Mouse (Mus musculus) embryonic stem cell, embryonic (primary cell): ENCODE results near the gene Baz1a.

Experiments
- CTCF ChIA-PET, 4 experiments: fragments of 300-600 bp in 2 of 4; fragments of 350-600 bp in 2 of 4; sonication (Branson Sonifier 250); formaldehyde crosslinking; loops; one replicate each; lab custom pipeline; 2022; ENCODE audit warnings: inconsistent platforms in 2 of 4; lab: Charles Lee
- POLR2A ChIA-PET, 4 experiments: fragments of 300-600 bp in 2 of 4; fragments of 350-600 bp in 2 of 4; sonication (Branson Sonifier 250); formaldehyde crosslinking; loops; one replicate each; lab custom pipeline; 2022; ENCODE audit warnings: antibody characterized with exemption in 4 of 4, inconsistent platforms in 1 of 4; lab: Charles Lee

The Baz1a gene

DNA sequence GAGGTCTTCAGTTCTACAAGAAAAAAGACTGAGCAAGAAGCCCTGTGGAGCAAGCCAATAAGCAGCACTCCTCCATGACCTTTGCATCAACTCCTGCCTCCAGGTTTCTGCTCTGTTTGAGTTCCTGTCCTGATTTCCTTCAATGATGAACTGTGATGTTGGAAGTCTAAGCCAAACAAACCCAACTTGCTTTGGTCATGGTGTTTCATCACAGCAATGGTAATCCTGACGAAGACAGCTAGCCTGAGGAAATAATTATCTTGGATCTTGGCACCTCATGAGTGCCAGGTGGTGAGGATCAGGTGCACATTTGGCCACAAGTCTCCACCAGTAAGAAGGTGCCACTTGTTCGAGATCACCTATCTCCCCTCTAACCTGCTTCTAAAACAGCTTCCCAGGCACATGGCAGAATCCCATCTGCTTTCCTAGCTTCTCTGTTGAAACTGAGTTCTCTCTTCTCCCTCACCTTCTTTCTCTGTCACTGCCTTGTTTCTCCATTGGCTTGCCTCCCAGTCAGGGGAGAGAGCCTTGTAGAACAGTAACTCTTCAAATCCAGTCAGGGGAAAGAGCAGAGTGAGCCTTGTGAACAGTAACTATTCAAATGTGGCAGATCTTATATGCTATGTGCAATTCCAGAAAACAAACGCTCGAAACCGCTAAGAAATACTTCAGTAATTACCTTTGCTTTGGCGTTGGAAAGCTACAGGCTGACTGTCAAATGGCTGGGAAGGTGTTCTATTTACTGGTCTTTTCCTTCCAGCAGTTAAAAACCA, at the start of gene Baz1a:
Gene Baz1a, minus strand, starts transcription at position 723 of the 773 bp plus-strand sequence.
- POLR2A ChIA-PET, result no interaction called here
- CTCF ChIA-PET, result interaction anchor here in 1 of 4 experiments (1.4 kb wide), 1 partner anchor 27 kb away, joined by 4 read pairs; no protein-coding TSS in a partner anchor

DNA sequence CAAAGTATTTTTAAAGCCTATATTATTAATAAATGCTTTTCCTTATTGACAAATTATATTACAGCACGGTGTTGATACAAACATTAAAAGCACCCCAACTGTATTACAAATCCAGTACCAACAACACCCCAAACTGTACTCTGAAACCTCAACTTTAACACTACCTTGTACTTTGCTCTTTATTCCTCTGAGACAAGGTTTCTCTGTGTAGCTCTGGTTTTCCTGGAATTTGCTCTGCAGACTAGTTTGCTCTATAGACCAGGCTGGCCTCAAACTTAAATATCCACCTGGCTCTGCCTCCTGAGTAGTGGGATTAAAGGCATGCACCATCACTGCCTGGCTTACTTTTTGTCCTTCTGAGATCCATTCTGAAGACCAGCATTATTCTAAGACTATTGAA, 48.0 kb upstream of the Baz1a start:
- ChIA-PET CTCF (interaction anchor here in 1 of 4 experiments (0.6 kb wide), 1 partner anchor 232 kb away, joined by 3 read pairs; no protein-coding TSS in a partner anchor), POLR2A (no interaction called here)

DNA sequence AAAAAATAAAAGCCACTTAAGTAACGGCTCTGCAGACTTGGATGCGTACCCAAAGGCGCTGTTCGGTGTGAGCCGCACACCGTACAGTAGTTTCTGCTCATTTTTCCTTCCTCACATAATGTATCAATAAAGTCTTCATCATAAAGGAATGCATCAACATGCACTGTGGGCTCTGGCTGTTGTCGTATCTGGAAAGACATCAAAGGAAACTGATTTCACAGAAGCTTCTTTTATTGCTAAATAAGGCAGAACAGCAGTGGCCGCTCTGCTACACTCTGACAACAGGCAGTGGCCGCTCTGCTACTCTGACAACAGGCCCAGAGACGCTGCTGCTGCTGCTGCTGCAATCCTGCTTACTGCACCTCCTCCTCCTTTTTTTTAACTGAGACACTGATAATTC, 46.9 kb upstream of the Baz1a start:
- ChIA-PET POLR2A (interaction anchor here in 1 of 4 experiments (0.9 to 1.8 kb wide), 3 partner anchors 17 to 70 kb away, joined by 3 to 5 read pairs (median 4); partner anchors contain the start of genes 2700097O09Rik and Srp54a), CTCF (interaction anchor here in 1 of 4 experiments (1.6 kb wide), 1 partner anchor 230 kb away, joined by 3 read pairs; no protein-coding TSS in a partner anchor)

DNA sequence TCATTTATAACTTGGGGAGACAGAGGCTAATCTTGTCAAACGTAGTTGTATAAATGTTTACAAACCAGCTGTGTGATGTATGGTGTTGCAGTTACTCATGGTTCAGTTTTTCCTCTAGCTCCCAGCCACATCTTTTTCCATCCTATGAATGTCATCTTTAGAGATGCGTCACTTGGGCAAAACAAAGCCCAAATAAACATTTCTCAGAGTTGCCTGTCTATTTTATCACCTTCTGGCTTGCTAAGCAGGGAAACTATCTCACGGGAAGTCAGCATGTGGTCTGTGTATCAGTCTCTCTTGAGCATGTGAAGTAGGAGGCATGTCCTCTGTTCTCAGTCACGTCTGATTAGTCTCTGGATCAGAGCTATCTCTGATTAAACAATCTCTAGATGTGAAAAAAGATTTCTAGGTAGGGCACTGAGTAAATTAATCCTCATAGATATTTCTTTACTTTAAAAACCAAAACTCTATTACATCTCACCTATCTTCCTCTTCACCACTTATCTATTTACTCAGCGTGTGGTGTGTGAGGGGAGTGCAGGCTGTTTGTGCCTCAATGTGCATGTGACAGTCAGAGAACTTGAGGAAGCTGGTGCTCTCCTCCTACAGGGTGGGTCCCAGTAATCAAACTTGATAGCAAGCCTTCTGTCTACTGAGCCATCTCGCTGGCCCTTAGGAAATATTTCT, 46.2 kb upstream of the Baz1a start:
- ChIA-PET POLR2A (interaction anchor here in 2 of 4 experiments (0.6 to 1.8 kb wide), 8 partner anchors 9 to 409 kb away, joined by 3 to 6 read pairs (median 3); partner anchors contain the start of genes 2700097O09Rik (in 1 of the 2) and Srp54a (in 1 of the 2)), CTCF (interaction anchor here in 1 of 4 experiments (1.6 kb wide), 1 partner anchor 230 kb away, joined by 3 read pairs; no protein-coding TSS in a partner anchor)

DNA sequence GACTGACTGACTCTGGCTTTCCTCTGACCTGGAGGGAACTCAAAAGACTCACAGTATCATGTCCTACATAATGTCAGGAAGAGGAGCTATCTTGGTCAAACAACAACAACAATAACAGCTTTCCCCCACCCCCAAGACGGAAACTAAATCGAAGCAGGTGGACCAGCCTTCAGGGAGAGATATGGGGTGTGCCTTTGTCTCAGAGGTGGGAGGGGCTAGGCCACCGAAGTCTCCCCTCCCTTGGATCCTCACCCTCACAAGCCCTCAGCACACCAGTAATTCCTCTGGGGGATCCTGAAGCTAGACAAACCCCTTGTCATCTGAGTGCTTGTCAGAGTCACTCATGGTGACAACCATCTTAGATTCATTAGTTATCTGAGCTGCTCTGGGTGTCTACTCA, 45.7 kb upstream of the Baz1a start:
- POLR2A ChIA-PET, result interaction anchor here in 2 of 4 experiments (0.6 to 1.8 kb wide), 7 partner anchors 8 to 410 kb away, joined by 3 to 6 read pairs (median 3); partner anchors contain the start of genes 2700097O09Rik (in 1 of the 2) and Srp54a (in 1 of the 2)
- CTCF ChIA-PET, result interaction anchor here in 2 of 4 experiments (0.6 to 1.6 kb wide), 2 partner anchors 153 to 229 kb away, joined by 3 read pairs; no protein-coding TSS in a partner anchor

DNA sequence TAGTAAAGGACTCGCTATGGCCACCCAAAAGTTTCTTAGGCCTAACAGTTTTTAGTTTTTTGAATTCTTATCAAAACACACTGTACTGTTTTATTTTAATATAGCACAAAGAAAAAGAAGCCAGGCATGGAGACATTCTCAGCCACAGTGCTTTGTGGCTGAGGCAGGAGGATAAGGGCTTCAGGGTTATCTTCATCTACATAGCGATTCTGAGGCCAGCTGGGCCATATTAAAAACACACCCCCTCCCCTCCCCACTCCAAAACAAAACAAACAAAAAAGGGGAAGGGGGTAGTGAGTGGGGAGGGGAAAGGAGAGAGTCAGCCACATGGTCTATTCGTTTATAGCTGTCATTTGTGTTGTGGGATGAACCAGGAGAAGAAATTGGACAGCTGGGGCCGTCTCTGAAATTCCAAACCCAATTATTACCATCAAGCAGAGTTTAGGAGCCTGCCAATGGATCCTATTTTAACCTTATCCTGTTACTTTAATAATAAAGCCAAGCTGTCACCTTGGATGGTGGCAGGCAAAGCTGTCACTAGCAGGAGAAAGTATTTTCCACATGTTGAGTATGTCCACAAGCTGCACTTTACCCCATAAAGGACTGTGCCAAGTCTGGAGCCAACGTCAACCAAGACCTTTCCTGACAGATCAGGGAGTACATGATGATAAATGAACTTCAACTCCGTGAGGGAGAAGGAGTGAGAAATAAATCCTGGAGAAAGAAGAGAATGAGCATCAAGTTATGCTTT, 44.9 kb upstream of the Baz1a start:
- ChIA-PET POLR2A (interaction anchor here in 2 of 4 experiments (1.0 to 1.8 kb wide), 4 partner anchors 13 to 74 kb away, joined by 3 to 5 read pairs (median 4); partner anchors contain the start of genes 2700097O09Rik (in 1 of the 2) and Srp54a (in 1 of the 2)), CTCF (interaction anchor here in 2 of 4 experiments (0.6 to 1.6 kb wide), 2 partner anchors 152 to 228 kb away, joined by 3 read pairs; no protein-coding TSS in a partner anchor)

DNA sequence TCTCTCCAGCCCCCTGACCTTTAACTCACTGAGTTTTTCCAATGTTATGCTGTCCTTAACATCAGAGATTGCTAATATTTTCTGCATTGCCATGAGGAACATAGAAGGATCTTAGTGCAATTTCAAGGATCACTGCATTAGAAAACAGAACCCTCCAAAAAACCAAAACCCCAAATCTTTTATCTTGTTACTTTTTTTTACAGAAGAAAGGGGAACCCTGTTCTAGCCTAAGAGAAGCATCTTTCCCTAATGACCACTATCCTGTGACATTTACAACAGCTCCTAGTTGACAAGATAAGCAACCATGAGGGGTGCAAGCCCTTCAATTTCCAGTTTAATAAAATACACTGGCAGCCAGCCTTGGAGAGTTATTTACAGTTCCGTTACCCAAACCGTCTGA, 42.6 kb upstream of the Baz1a start:
- CTCF ChIA-PET, result no interaction called here
- POLR2A ChIA-PET, result interaction anchor here in 1 of 4 experiments (0.6 to 1.3 kb wide), 2 partner anchors 50 to 197 kb away, joined by 4 to 6 read pairs; no protein-coding TSS in a partner anchor

DNA sequence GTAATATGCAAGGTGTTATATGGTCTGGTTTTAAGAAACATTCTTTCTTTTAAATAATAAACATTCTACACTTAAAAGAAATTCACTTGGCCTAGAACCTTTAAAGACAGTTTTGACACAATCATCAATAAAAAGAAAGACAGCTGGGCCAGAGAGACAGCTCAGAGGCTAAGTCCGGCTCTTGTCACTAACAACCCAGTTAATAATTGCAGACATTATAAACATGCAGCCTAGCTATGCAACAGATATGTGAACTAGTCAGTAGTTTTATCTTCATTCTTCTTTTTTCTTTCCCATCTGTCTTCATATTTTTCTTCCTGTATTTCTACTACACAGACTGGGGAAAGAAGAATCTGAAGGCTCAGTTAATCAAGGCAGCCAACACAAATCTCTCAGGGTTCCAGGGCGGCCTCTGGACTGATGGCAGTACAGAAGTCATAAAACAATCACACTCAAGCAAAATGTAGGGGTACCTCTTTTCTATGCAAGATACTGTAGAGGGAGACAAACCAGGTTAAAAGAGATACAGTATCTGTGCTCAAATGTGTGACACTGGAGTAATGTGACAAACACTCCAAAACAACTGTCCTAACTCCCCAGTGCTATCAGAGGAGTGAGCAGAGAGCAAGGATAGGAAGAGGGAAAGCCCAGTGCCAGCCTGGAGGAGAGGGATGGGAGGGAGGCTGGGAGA, 40.5 kb upstream of the Baz1a start:
- CTCF ChIA-PET, result no interaction called here
- POLR2A ChIA-PET, result interaction anchor here in 1 of 4 experiments (0.6 kb wide), 1 partner anchor 10 kb away, joined by 4 read pairs; no protein-coding TSS in a partner anchor

DNA sequence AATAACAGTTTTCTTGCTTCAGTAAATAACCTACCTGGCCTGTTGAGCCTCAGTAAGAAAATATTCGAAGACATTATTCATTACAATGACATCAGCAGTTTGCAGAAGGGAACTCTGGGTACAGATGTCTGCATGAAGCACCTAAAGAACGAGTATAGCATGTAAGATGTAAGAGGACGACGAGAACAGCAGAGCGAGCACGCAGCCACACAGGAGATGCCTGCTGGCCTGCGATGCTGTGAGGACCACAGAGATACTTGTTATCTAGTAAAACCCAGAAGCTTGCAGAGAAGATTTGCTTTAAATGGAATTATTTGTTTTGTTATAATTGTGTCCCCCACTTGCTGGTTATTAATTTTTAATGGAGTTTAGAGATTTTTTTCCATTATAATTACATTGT, 39.1 kb upstream of the Baz1a start:
- POLR2A ChIA-PET, result interaction anchor here in 1 of 4 experiments (0.6 kb wide), 1 partner anchor 185 kb away, joined by 3 read pairs; no protein-coding TSS in a partner anchor
- CTCF ChIA-PET, result no interaction called here

DNA sequence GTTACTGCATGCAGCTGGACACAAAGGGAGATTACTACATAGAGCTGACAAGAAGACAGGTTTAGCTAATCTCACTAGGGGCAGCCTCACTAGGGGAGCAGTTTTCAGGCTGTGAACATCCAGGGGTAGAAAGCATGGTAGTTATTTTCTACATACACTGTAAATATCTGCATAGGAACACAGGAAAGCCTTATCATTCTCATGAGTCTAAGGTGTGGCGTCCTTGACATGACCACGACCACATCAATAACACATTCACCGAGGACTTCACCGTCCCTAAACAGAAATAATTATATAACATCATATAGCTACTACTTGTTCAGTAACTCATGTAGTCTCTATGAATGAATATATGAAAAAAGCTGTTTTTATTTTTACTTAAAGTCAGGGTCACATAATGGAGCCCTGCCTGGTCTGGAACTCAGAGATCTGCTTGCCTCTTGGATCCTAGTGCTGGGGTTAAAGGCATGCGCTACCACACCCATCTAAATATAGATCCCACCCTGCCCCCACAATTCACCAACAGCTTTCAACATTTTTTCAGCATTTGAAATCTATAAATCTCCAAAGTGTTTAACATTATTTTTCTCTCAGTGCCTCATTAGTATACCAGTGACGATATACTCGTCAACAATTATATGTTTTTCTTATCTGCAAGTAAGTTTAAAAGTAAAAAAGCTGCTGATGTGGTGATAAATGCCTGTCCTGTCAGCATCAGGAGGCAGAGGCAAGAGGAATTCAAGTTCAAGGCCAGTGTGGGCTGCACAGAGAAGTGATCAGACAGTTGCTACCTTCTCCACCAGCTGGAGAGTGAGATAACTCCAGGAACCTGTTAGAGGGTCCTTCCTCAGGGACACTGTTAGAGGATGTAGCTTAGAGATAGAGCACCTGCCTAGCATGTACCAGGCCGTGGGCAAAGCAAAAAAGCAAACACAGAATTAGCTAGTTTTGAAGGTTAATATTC, 37.3 kb upstream of the Baz1a start:
- POLR2A ChIA-PET, result interaction anchor here in 1 of 4 experiments (1.1 to 1.5 kb wide), 2 partner anchors 9 to 17 kb away, joined by 4 to 6 read pairs; no protein-coding TSS in a partner anchor

DNA sequence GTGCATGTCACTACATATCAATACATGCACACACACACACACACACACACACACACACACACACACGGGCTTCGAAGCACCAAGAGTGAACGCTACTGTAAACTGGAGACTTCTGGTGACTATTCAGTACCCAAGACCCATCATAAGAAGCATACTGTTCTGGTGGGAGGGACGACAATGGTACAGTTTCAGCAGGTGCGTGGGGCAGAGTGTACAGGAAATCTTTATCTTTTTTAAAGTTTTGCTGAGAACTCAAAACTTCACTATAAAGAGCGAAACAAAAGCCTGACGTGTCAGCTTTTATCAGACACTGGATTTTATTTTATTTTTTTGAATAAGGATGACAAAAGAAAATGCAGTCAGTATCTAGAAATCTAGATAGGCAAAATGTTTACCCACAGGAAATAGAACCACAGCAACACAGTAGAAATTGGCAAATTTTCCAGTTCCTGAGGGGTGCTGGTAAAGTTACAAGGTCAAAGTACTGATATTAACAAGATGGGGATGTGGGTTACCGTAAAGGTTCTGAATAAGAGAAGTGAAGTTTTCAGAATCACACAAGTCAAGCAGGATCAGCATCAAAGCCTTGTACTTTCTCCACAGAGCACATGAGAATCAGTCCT, 35.7 kb upstream of the Baz1a start:
- CTCF ChIA-PET, result no interaction called here
- POLR2A ChIA-PET, result interaction anchor here in 2 of 4 experiments (0.6 to 0.7 kb wide), 2 partner anchors 377 to 462 kb away, joined by 3 read pairs; no protein-coding TSS in a partner anchor

More for the DNA sequence above, 37.3 kb upstream of the Baz1a start:
- CTCF ChIA-PET, result no interaction called here

DNA sequence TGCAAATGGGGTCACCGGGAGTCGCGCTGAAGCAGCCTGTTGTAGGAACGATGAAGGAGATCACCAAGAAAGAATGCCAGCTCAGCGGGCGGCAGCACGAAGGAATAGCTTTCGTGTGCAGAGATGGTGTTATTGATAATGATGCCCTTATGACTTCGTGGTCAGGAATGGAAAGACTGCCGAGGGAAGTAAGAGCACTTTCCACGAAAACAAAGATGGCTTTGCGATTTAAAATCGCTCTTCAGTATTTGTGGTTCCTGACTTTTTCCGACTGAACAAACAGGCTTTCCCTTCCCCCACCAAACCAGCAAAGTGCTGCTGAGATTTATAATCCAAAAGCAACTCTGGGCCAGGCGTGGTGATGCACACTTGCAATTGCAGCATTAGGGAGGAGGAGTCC, 26.9 kb upstream of the Baz1a start:
- CTCF ChIA-PET, result interaction anchor here in 3 of 4 experiments (0.6 to 1.4 kb wide), 3 partner anchors 26 to 210 kb away, joined by 4 to 5 read pairs (median 4); partner anchors contain the start of gene Baz1a (in 1 of the 3)
- POLR2A ChIA-PET, result interaction anchor here in 1 of 4 experiments (0.9 to 1.7 kb wide), 5 partner anchors 10 to 32 kb away, joined by 3 to 6 read pairs (median 4); no protein-coding TSS in a partner anchor

DNA sequence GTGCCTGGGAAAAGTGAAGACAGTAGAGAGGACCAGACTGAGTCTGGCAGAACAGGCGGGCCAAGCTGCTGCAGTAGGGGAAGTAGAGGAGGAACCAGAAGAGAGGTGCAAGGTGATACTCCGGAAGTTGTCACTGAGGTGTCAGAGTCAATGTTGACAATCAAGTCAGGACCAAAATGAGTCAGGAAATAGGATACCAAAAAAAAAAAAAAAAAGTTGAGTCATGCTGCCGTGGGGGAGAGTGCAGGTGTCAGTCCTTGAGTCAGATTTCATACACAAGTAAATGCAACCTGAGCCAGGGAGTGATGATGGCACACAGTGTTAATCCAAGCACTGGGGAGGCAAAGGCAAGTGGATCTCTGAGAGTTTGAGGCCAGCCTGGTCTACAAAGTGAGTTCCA, 12.9 kb upstream of the Baz1a start:
- ChIA-PET POLR2A (interaction anchor here in 1 of 4 experiments (1.0 kb wide), 1 partner anchor 13 kb away, joined by 4 read pairs; no protein-coding TSS in a partner anchor), CTCF (no interaction called here)

DNA sequence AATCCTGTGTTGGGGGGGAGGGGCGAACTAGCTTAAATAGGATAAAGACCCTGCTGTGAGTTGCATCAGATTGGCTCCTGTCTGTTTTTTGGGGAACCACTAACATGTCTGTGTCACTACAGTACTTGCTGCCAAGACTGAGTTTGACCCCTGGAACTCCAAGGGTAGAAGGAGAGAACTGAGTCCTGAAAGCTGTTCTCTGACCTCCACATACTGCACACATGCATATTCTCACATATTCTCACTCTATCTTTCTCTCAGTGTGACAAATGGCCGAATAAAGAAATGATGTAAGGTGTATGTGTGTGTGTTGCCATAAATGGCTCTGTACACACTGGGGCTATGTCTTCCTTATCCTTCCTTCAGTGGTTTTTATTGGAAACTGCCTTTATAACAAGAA, 9.1 kb upstream of the Baz1a start:
- ChIA-PET CTCF (interaction anchor here in 1 of 4 experiments (0.7 kb wide), 1 partner anchor 267 kb away, joined by 5 read pairs; no protein-coding TSS in a partner anchor), POLR2A (no interaction called here)

DNA sequence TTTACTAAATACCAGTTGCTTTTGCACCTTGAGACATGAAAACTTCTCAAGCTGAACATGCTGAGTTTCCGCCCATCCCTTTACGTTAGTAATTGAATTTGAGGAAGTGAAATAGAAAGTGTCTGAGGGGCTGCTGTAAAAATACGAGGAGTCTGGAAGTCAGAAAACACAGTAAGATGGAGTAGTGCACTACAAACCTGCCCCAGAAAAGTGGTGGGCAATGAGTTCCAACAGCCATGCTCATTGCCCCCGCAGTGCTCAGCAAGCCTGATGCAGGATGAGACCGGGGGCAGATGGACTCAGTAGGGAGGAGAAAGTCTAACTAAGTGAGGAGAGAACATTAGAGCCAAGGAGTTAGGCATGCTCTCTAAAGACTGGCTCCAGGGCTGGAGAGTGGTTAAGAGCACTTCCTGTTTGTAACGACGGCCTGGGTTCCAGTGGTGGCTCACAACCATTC, 5.3 kb upstream of the Baz1a start:
- POLR2A ChIA-PET, result no interaction called here
- CTCF ChIA-PET, result no interaction called here
